Mouse (Mus musculus): ENCODE measurements around the gene Sec14l5. TPM values are rescaled to one million over a fixed set of nuclear protein-coding genes. Genes with fewer than 3 reads are reported as not detected.
A peak's percentile ranks its signal among the peaks of the same experiment; 100 is the strongest.

Gene Sec14l5
- total and polyA plus RNA-seq, 2 experiments, result 0.02 to 0.09 TPM

DNA sequence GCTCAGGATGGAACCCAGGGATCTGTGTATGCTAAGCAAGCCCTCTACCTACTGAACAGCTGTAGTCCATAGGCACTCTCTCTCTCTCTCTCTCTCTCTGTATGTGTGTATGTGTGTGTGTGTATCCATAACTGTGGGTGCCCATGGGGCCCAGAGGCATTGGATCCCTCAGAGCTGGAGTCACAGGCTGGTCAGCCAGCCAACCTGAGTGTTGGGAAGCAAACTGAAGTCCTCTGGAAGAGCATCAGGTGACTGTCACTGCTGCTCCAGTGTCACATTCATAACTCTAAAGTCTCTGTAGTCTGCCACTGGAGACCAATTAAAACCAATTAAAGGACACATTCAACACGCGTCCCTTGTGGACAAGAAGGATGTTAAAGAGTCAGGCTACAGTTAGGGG, 9.6 kb downstream of the Sec14l5 start:
- Histone ChIP-seq H3K9ac (ENCODE audit: low read depth, low read length) (no peak overlapping the region), H3K79me2 (ENCODE audit: control insufficient read depth, insufficient read depth, low read length) (no peaks in the 10 kb centered on the region), H3K36me3 (ENCODE audit: control insufficient read depth, insufficient read depth, low read length) (no peaks in the 10 kb centered on the region), H3K4me1 (ENCODE audit: control insufficient read depth, insufficient read depth, low read length) (no peaks in the 10 kb centered on the region), H3K27ac (replicated peaks; ENCODE audit: insufficient read depth, low read depth, low read length) (no peak overlapping the region), H3K27me3 (ENCODE audit: control insufficient read depth, insufficient read depth, low read length) (no peaks in the 10 kb centered on the region), H3K4me3 (ENCODE audit: insufficient read depth, low read depth, low read length) (no peak overlapping the region)
- no peak for DNase-seq (ENCODE audit: extremely low read depth, low read depth, low spot score)
- TF ChIP-seq POLR2A (IDR thresholded peaks at IDR 0.05; ENCODE audit: extremely low read depth, insufficient read depth, low read length) (no peak), CTCF (IDR thresholded peaks at IDR 0.05; ENCODE audit: low read depth, low read length) (no peak)
- WGBS, result 96% methylated on average over 2 of the region's 2 CpGs

DNA sequence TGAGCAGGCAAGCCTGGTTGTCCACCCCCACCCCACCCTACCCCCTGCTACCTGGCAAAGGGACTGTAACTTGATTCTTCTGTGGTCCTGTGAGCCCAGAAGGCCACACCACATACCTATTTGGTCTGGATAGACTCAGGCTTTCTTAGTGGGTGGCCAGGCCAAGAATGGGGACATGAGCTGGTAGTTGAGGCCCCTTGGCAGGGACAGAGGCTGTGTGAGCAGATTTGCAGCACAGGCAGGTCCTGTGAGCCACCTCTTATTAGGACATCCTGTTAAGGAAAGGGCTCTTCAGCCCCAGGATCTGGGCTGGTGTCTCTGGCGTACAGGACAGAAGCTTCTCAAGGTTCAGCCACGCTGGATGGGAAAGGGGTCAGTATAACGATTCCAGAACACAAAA, 10.2 kb downstream of the Sec14l5 start:
- Histone ChIP-seq H3K4me3 (ENCODE audit: insufficient read depth, low read depth, low read length) (no peak overlapping the region), H3K79me2 (ENCODE audit: control insufficient read depth, insufficient read depth, low read length) (no peaks in the 10 kb centered on the region), H3K27me3 (ENCODE audit: control insufficient read depth, insufficient read depth, low read length) (no peaks in the 10 kb centered on the region), H3K9ac (ENCODE audit: low read depth, low read length) (no peak overlapping the region), H3K36me3 (ENCODE audit: control insufficient read depth, insufficient read depth, low read length) (no peaks in the 10 kb centered on the region), H3K27ac (replicated peaks; ENCODE audit: insufficient read depth, low read depth, low read length) (no peak overlapping the region), H3K4me1 (ENCODE audit: control insufficient read depth, insufficient read depth, low read length) (no peaks in the 10 kb centered on the region)
- no peak for TF ChIP-seq POLR2A (IDR thresholded peaks at IDR 0.05; ENCODE audit: extremely low read depth, insufficient read depth, low read length)
- TF ChIP-seq CTCF (IDR thresholded peaks at IDR 0.05; ENCODE audit: low read depth, low read length), result no peak
- 83% methylated on average over 3 of the region's 3 CpGs for WGBS
- no peak for DNase-seq (ENCODE audit: extremely low read depth, low read depth, low spot score)

DNA sequence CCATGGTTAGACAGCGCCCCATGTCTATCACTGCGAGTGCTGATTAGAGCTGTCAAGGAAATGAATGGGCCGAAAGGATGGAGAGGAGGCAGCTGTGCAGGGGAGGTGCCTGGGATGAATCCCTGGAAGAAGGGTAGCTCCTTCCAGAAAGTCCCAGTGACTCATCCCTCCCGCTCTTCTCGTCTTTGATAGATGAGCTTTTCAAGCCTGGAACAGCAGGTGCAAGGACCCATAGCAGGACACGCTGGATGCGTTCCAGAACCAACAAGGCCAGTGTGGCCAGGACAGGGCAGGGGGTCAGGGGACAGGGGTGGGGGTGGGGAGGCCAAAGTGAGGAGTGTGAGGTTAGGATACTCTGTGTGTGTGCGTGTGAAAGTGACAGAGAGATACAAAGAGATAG, 12.3 kb downstream of the Sec14l5 start:
- no peaks in the 10 kb centered on the region for H3K79me2 ChIP-seq (ENCODE audit: control insufficient read depth, insufficient read depth, low read length)
- H3K27ac ChIP-seq (replicated peaks; ENCODE audit: insufficient read depth, low read depth, low read length), result no peak overlapping the region
- no peaks in the 10 kb centered on the region for H3K4me1 ChIP-seq (ENCODE audit: control insufficient read depth, insufficient read depth, low read length)
- DNase-seq (ENCODE audit: extremely low read depth, low read depth, low spot score), result peak; percentile 8
- H3K9ac ChIP-seq (ENCODE audit: low read depth, low read length), result no peak overlapping the region
- WGBS, result 45% methylated on average over 8 of the region's 8 CpGs
- H3K4me3 ChIP-seq (ENCODE audit: insufficient read depth, low read depth, low read length), result no peak overlapping the region
- TF ChIP-seq POLR2A (IDR thresholded peaks at IDR 0.05; ENCODE audit: extremely low read depth, insufficient read depth, low read length), result no peak
- no peak for TF ChIP-seq CTCF (IDR thresholded peaks at IDR 0.05; ENCODE audit: low read depth, low read length)
- H3K36me3 ChIP-seq (ENCODE audit: control insufficient read depth, insufficient read depth, low read length), result no peaks in the 10 kb centered on the region
- no peaks in the 10 kb centered on the region for H3K27me3 ChIP-seq (ENCODE audit: control insufficient read depth, insufficient read depth, low read length)

DNA sequence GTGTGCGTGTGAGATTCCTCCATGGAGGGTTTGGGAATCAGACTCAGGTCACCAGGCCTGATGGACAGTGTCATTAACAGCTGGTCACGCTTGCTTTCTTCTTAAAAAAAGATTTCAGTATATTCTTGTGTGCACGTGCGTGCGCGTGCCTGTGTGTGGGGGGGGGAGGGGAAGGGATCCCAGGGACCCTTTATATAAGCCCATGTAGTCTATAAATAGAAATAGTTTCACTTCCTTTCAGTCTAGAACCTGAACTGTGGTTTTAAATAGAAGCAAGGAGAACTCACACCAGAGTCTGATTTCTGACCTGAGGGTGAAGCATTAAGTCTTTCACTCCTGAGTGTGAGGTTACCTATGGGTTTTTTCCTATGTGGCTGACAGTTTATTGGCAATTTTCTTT, 17.4 kb downstream of the Sec14l5 start:
- H3K36me3 ChIP-seq (ENCODE audit: control insufficient read depth, insufficient read depth, low read length), result no peaks in the 10 kb centered on the region

DNA sequence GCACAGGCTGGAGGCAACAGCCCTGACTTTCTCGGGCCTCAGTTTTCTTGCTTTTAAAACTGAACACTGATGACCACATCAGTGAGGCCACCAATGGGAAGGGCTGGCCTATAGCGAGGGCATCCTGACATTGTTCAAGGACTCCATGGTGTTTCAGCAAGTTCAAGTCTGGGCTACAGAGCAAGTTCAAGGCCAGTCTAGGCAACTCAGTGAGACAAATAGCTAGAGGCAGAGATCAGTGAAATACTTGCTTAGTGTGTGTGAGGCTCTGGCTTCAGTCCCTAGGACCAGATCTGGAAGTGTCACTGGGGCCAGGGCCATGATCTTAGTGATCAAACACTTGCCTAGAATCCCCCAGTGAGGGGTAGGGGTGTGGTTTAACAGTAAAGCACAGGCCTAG, 21.1 kb downstream of the Sec14l5 start:
- H3K27me3 ChIP-seq (ENCODE audit: control insufficient read depth, insufficient read depth, low read length), result no peaks in the 10 kb centered on the region
- H3K9ac ChIP-seq (ENCODE audit: low read depth, low read length), result no peak overlapping the region
- no peak overlapping the region for H3K4me3 ChIP-seq (ENCODE audit: insufficient read depth, low read depth, low read length)
- TF ChIP-seq POLR2A (IDR thresholded peaks at IDR 0.05; ENCODE audit: extremely low read depth, insufficient read depth, low read length) (no peak), CTCF (IDR thresholded peaks at IDR 0.05; ENCODE audit: low read depth, low read length) (no peak)
- H3K79me2 ChIP-seq (ENCODE audit: control insufficient read depth, insufficient read depth, low read length), result no peaks in the 10 kb centered on the region
- H3K36me3 ChIP-seq (ENCODE audit: control insufficient read depth, insufficient read depth, low read length), result no peaks in the 10 kb centered on the region
- WGBS, result 86% methylated on average over 2 of the region's 2 CpGs
- no peak overlapping the region for H3K27ac ChIP-seq (replicated peaks; ENCODE audit: insufficient read depth, low read depth, low read length)
- H3K4me1 ChIP-seq (ENCODE audit: control insufficient read depth, insufficient read depth, low read length), result no peaks in the 10 kb centered on the region
- no peak for DNase-seq (ENCODE audit: extremely low read depth, low read depth, low spot score)

More for the DNA sequence above, 17.4 kb downstream of the Sec14l5 start:
- H3K27ac ChIP-seq (replicated peaks; ENCODE audit: insufficient read depth, low read depth, low read length), result no peak overlapping the region
- H3K4me3 ChIP-seq (ENCODE audit: insufficient read depth, low read depth, low read length), result no peak overlapping the region
- no peak overlapping the region for H3K9ac ChIP-seq (ENCODE audit: low read depth, low read length)
- no peaks in the 10 kb centered on the region for H3K4me1 ChIP-seq (ENCODE audit: control insufficient read depth, insufficient read depth, low read length)
- no peaks in the 10 kb centered on the region for H3K27me3 ChIP-seq (ENCODE audit: control insufficient read depth, insufficient read depth, low read length)
- no peak for DNase-seq (ENCODE audit: extremely low read depth, low read depth, low spot score)
- TF ChIP-seq CTCF (IDR thresholded peaks at IDR 0.05; ENCODE audit: low read depth, low read length) (no peak), POLR2A (IDR thresholded peaks at IDR 0.05; ENCODE audit: extremely low read depth, insufficient read depth, low read length) (no peak)
- WGBS, result 78% methylated on average over 6 of the region's 6 CpGs
- H3K79me2 ChIP-seq (ENCODE audit: control insufficient read depth, insufficient read depth, low read length), result no peaks in the 10 kb centered on the region

DNA sequence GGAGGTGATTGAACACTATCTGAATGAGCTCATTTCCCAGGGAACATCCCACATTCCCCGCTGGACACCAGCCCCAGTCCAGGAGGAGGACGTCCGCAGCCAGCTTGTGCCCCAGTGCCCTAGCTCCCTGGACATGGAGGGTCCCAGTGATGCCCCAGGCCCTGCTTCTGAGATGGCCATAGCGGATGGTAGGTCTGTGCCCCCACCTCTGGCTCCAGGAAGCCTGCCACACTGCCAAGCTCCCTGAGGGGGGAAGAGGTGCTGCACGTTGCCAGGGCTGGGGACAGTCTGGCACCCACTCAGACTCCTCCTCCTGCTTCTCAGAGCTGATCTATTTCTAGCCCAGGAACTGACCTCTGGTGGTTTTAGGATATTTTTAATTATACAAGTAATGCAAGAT, 21.9 kb downstream of the Sec14l5 start:
- Histone ChIP-seq H3K27ac (replicated peaks; ENCODE audit: insufficient read depth, low read depth, low read length) (no peak overlapping the region), H3K36me3 (ENCODE audit: control insufficient read depth, insufficient read depth, low read length) (no peaks in the 10 kb centered on the region), H3K4me3 (ENCODE audit: insufficient read depth, low read depth, low read length) (no peak overlapping the region), H3K79me2 (ENCODE audit: control insufficient read depth, insufficient read depth, low read length) (no peaks in the 10 kb centered on the region), H3K9ac (ENCODE audit: low read depth, low read length) (no peak overlapping the region), H3K4me1 (ENCODE audit: control insufficient read depth, insufficient read depth, low read length) (no peaks in the 10 kb centered on the region), H3K27me3 (ENCODE audit: control insufficient read depth, insufficient read depth, low read length) (no peaks in the 10 kb centered on the region)
- DNase-seq (ENCODE audit: extremely low read depth, low read depth, low spot score), result no peak
- TF ChIP-seq CTCF (IDR thresholded peaks at IDR 0.05; ENCODE audit: low read depth, low read length) (no peak), POLR2A (IDR thresholded peaks at IDR 0.05; ENCODE audit: extremely low read depth, insufficient read depth, low read length) (no peak)
- WGBS, result 73% methylated on average over 5 of the region's 5 CpGs
